10 mouse cellular contexts compared by ENCODE assay signal in genomic region chr10:77158948-77159347, GRCm38 (mm10). TPM values are rescaled to one million over a fixed set of nuclear protein-coding genes. Genes with fewer than 3 reads are reported as not detected.
DNase-seq lines count a peak whose midpoint lies in the region; ATAC-seq and TF ChIP-seq lines count a peak whose summit lies in the region.
"Had no signal": no experiment of that assay in that cellular context is flagged by ENCODE, and none has a peak within 500 bp of the region (broad histone marks: within the 10 kb centered on the region; RNA-seq: fewer than 3 reads in every experiment).

No protein-coding gene starts in this region.

- no peak for ATAC-seq in forebrain, embryonic 11.5 days (replicated peaks; ENCODE audit: low FRiP score)
- ATAC-seq in forebrain, embryonic 14.5 days: no peak
- ATAC-seq in kidney, embryonic 15.5 days (replicated peaks; ENCODE audit: low FRiP score): no peak
- ATAC-seq in embryonic facial prominence, embryonic 13.5 days (ENCODE audit: insufficient number of reproducible peaks, insufficient read depth, low FRiP score, low TSS enrichment, low read depth): no peak
- ATAC-seq in liver, embryonic 15.5 days (ENCODE audit: insufficient read depth): peak; percentile 80
- ATAC-seq in midbrain, postnatal 0 days (ENCODE audit: low FRiP score): no peak

- peaks cover 24% of the 10 kb centered on the region for H3K4me1 ChIP-seq in forebrain, embryonic 11.5 days (replicated peaks; ENCODE audit: control insufficient read depth, insufficient read depth, low read length)
- H3K4me1 ChIP-seq in forebrain, embryonic 14.5 days (ENCODE audit: control insufficient read depth, insufficient read depth, low read length): peaks cover 8% of the 10 kb centered on the region
- peaks cover 89% of the 10 kb centered on the region for H3K4me1 ChIP-seq in kidney, embryonic 15.5 days
- H3K4me1 ChIP-seq in embryonic facial prominence, embryonic 13.5 days: peaks cover 36% of the 10 kb centered on the region
- H3K4me1 ChIP-seq in liver, embryonic 15.5 days (replicated peaks): peaks cover 53% of the 10 kb centered on the region
- H3K4me1 ChIP-seq in midbrain, postnatal 0 days (ENCODE audit: insufficient read depth, low read length): no peaks in the 10 kb centered on the region

- 62% methylated on average over 3 of the region's 3 CpGs for WGBS in forebrain, embryonic 11.5 days
- 66% methylated on average over 3 of the region's 3 CpGs for WGBS in forebrain, embryonic 14.5 days
- WGBS in kidney, embryonic 15.5 days: 69% methylated on average over 3 of the region's 3 CpGs
- WGBS in embryonic facial prominence, embryonic 13.5 days: 56% methylated on average over 3 of the region's 3 CpGs
- WGBS in liver, embryonic 15.5 days (ENCODE audit: insufficient replicate concordance): 14% methylated on average over 3 of the region's 3 CpGs
- 64% methylated on average over 3 of the region's 3 CpGs for WGBS in midbrain, postnatal 0 days

- 0 out of 2 replicates have a peak overlapping the region, but pooled peaks have one; percentile 2 for H3K27ac ChIP-seq in forebrain, embryonic 11.5 days (ENCODE audit: low read depth, low read length)
- H3K27ac ChIP-seq in forebrain, embryonic 14.5 days (ENCODE audit: low read depth, low read length): no peak overlapping the region
- H3K27ac ChIP-seq in kidney, embryonic 15.5 days: no peak overlapping the region
- H3K27ac ChIP-seq in embryonic facial prominence, embryonic 13.5 days: peak overlapping the region; percentile 13; the same call in 1 of the 2 replicates
- H3K27ac ChIP-seq in liver, embryonic 15.5 days (replicated peaks): peak overlapping the region; percentile 75
- H3K27ac ChIP-seq in midbrain, postnatal 0 days (ENCODE audit: low read depth, low read length): no peak overlapping the region

- H3K4me3 ChIP-seq in forebrain, embryonic 11.5 days (ENCODE audit: low read depth, low read length): no peak overlapping the region
- no peak overlapping the region for H3K4me3 ChIP-seq in forebrain, embryonic 14.5 days (ENCODE audit: low read depth, low read length)
- no peak overlapping the region for H3K4me3 ChIP-seq in kidney, embryonic 15.5 days (replicated peaks)
- no peak overlapping the region for H3K4me3 ChIP-seq in embryonic facial prominence, embryonic 13.5 days
- H3K4me3 ChIP-seq in liver, embryonic 15.5 days (replicated peaks): no peak overlapping the region
- no peak overlapping the region for H3K4me3 ChIP-seq in midbrain, postnatal 0 days (ENCODE audit: low read depth, low read length)

- no peaks in the 10 kb centered on the region for H3K9me3 ChIP-seq in forebrain, embryonic 11.5 days (ENCODE audit: control insufficient read depth, low read length)
- no peaks in the 10 kb centered on the region for H3K9me3 ChIP-seq in forebrain, embryonic 14.5 days (replicated peaks; ENCODE audit: control insufficient read depth, low read length)
- H3K9me3 ChIP-seq in kidney, embryonic 15.5 days (replicated peaks): no peaks in the 10 kb centered on the region
- H3K9me3 ChIP-seq in embryonic facial prominence, embryonic 13.5 days: no peaks in the 10 kb centered on the region
- no peaks in the 10 kb centered on the region for H3K9me3 ChIP-seq in liver, embryonic 15.5 days (replicated peaks)
- no peaks in the 10 kb centered on the region for H3K9me3 ChIP-seq in midbrain, postnatal 0 days (ENCODE audit: low read length)

- no peak overlapping the region for H3K4me2 ChIP-seq in forebrain, embryonic 11.5 days (ENCODE audit: low read depth, low read length, severe bottlenecking)
- no peak overlapping the region for H3K4me2 ChIP-seq in forebrain, embryonic 14.5 days (ENCODE audit: low read length)
- H3K4me2 ChIP-seq in kidney, embryonic 15.5 days: no peak overlapping the region
- H3K4me2 ChIP-seq in embryonic facial prominence, embryonic 13.5 days: no peak overlapping the region
- peak overlapping the region; percentile 52 for H3K4me2 ChIP-seq in liver, embryonic 15.5 days
- no peak overlapping the region for H3K4me2 ChIP-seq in midbrain, postnatal 0 days (ENCODE audit: low read depth, low read length, poor library complexity, severe bottlenecking)

- H3K9ac ChIP-seq in forebrain, embryonic 11.5 days (ENCODE audit: low read length): no peak overlapping the region
- no peak overlapping the region for H3K9ac ChIP-seq in forebrain, embryonic 14.5 days (ENCODE audit: low read length)
- 0 out of 2 replicates have a peak overlapping the region, but pooled peaks have one; percentile 7 for H3K9ac ChIP-seq in kidney, embryonic 15.5 days
- no peak overlapping the region for H3K9ac ChIP-seq in embryonic facial prominence, embryonic 13.5 days
- H3K9ac ChIP-seq in liver, embryonic 15.5 days: peak overlapping the region; percentile 21; the same call in 1 of the 2 replicates
- H3K9ac ChIP-seq in midbrain, postnatal 0 days (replicated peaks; ENCODE audit: low read length, poor library complexity, severe bottlenecking): no peak overlapping the region

- no peaks in the 10 kb centered on the region for H3K36me3 ChIP-seq in forebrain, embryonic 11.5 days (ENCODE audit: control insufficient read depth, insufficient read depth, low read length)
- no peaks in the 10 kb centered on the region for H3K36me3 ChIP-seq in forebrain, embryonic 14.5 days (ENCODE audit: control insufficient read depth, insufficient read depth, low read length)
- no peaks in the 10 kb centered on the region for H3K36me3 ChIP-seq in kidney, embryonic 15.5 days
- no peaks in the 10 kb centered on the region for H3K36me3 ChIP-seq in embryonic facial prominence, embryonic 13.5 days
- no peaks in the 10 kb centered on the region for H3K36me3 ChIP-seq in liver, embryonic 15.5 days (replicated peaks)
- no peaks in the 10 kb centered on the region for H3K36me3 ChIP-seq in midbrain, postnatal 0 days (ENCODE audit: insufficient read depth, low read length)

- DNase-seq in forebrain, embryonic 11.5 days (ENCODE audit: low spot score): peak; percentile 52
- no peak for DNase-seq in forebrain, embryonic 14.5 days (ENCODE audit: low spot score)
- DNase-seq in kidney, postnatal 14 days: no peak
- no peak for DNase-seq in B cell, adult 2 months
- no peak for DNase-seq in midbrain, postnatal 0 days (ENCODE audit: low spot score)
- DNase-seq: cerebellum, postnatal 14 days; spleen, adult 18-20 months had no signal

- no peaks in the 10 kb centered on the region for H3K27me3 ChIP-seq in forebrain, embryonic 11.5 days (ENCODE audit: control insufficient read depth, insufficient read depth, low read length)
- H3K27me3 ChIP-seq in forebrain, embryonic 14.5 days (replicated peaks; ENCODE audit: control insufficient read depth, insufficient read depth, low read length): no peaks in the 10 kb centered on the region
- no peaks in the 10 kb centered on the region for H3K27me3 ChIP-seq in kidney, embryonic 15.5 days
- no peaks in the 10 kb centered on the region for H3K27me3 ChIP-seq in embryonic facial prominence, embryonic 13.5 days
- peaks cover 13% of the 10 kb centered on the region for H3K27me3 ChIP-seq in liver, embryonic 15.5 days
- H3K27me3 ChIP-seq in midbrain, postnatal 0 days (ENCODE audit: insufficient read depth, low read length): 0 out of 2 replicates have a peak, but pooled peaks cover 4% of the 10 kb centered on the region

- no peak for TF ChIP-seq CTCF in midbrain, postnatal 0 days (IDR thresholded peaks at IDR 0.05)

RNA-seq across cellular contexts. Expression of gene Col18a1, which starts 7.4 kb away (rescaled TPM):
- polyA plus RNA-seq in forebrain, embryonic 11.5 days (2014; fragmentation: Nextera tagmentation; extraction: Ambion mirVana): 79.0 and 86.7 TPM in 2 replicates
- polyA plus RNA-seq in forebrain, embryonic 14.5 days (2014; fragmentation: Nextera tagmentation; extraction: Ambion mirVana): 21.3 and 24.1 TPM in 2 replicates
- polyA plus RNA-seq in kidney, embryonic 15.5 days (2015; fragmentation: Nextera tagmentation; extraction: Ambion mirVana): 195 and 206 TPM in 2 replicates
- polyA plus RNA-seq in embryonic facial prominence, embryonic 13.5 days (2015; fragmentation: Nextera tagmentation; extraction: Ambion mirVana): 83.9 and 86.3 TPM in 2 replicates
- polyA plus RNA-seq in liver, embryonic 15.5 days (2015; fragmentation: Nextera tagmentation; extraction: Ambion mirVana): 66.0 and 88.2 TPM in 2 replicates
- 27.7 and 30.3 TPM in 2 replicates for total RNA-seq in midbrain, postnatal 0 days (2014; rRNA removed)
- 14.6 and 15.4 TPM in 2 replicates for polyA plus RNA-seq in midbrain, postnatal 0 days (2015; fragmentation: Nextera tagmentation; extraction: Ambion mirVana)

Comparison
In these comparisons a context has a peak if more than half of its experiments do, and no peak if none do; other contexts are left out.
1. H3K27ac ChIP-seq: peak in forebrain, embryonic 11.5 days (single experiment), embryonic facial prominence, embryonic 13.5 days (single experiment) and liver, embryonic 15.5 days (single experiment); none in forebrain, embryonic 14.5 days (single experiment), kidney, embryonic 15.5 days (single experiment) and midbrain, postnatal 0 days (single experiment).
2. H3K9ac ChIP-seq: peak in kidney, embryonic 15.5 days (single experiment) and liver, embryonic 15.5 days (single experiment); none in forebrain, embryonic 11.5 days (single experiment), forebrain, embryonic 14.5 days (single experiment), embryonic facial prominence, embryonic 13.5 days (single experiment) and midbrain, postnatal 0 days (single experiment).